Mouse (Mus musculus) common myeloid progenitor, adult 5-6 weeks (primary cell): Measurements from ENCODE around the gene Osbpl8. TPM values are rescaled to one million over a fixed set of nuclear protein-coding genes. Genes with fewer than 3 reads are reported as not detected.
A peak's percentile ranks its signal among the peaks of the same experiment; 100 is the strongest.
"Not testable (repeated sequence)": the region's sequence is repeated elsewhere in the genome, so short reads cannot be mapped to it uniquely, and the experiment has no call there.

ENCODE experiments used
- ATAC-seq: replicated peaks from 2 replicates; pipeline ENCODE4 v1.8.0; 2016; ENCODE audit warnings: low read depth, mild to moderate bottlenecking, moderate TSS enrichment, inconsistent platforms; ENCODE audit not compliant: poor library complexity, severe bottlenecking
- total RNA-seq: library from RNA; stranded (forward); fragments of 200-1000, 187-1606 nt; gene quantifications from 2 replicates; pipeline ENCODE4 v1.2.3, GENCODE M21; 2017

Gene Osbpl8
- total RNA-seq, 1 experiment from 2014 or later: 163 TPM

- ATAC-seq: no peak
These were observed 60.1 kb downstream of the Osbpl8 start for GRCm38 (mm10) chr10:111224696-111225095.

- ATAC-seq: peak; percentile 87
These were observed 62.0 kb downstream of the Osbpl8 start for GRCm38 (mm10) chr10:111226508-111226907.

- ATAC-seq: not testable (repeated sequence)
These were observed 67.7 kb downstream of the Osbpl8 start for GRCm38 (mm10) chr10:111232237-111232636.

- peak; percentile 48; the same call in 1 of the 2 replicates for ATAC-seq
These were observed 69.1 kb downstream of the Osbpl8 start for GRCm38 (mm10) chr10:111233476-111234130.

GRCm38 (mm10) chr10:111234450-111235288 is 70.1 kb downstream of the Osbpl8 start:
- no peak for ATAC-seq

GRCm38 (mm10) chr10:111235289-111235570 is 70.7 kb downstream of the Osbpl8 start:
- ATAC-seq: no peak

- ATAC-seq: no peak
These were observed 72.9 kb downstream of the Osbpl8 start for GRCm38 (mm10) chr10:111237434-111237833.

- no peak for ATAC-seq
These were observed 78.1 kb downstream of the Osbpl8 start for GRCm38 (mm10) chr10:111242677-111243076.

GRCm38 (mm10) chr10:111247609-111248008 is 83.1 kb downstream of the Osbpl8 start:
- no peak for ATAC-seq

- no peak for ATAC-seq
These were observed 83.6 kb downstream of the Osbpl8 start for GRCm38 (mm10) chr10:111248177-111248576.

- ATAC-seq: no peak
These were observed 85.6 kb downstream of the Osbpl8 start for GRCm38 (mm10) chr10:111250192-111250591.

GRCm38 (mm10) chr10:111251666-111252065 is 87.1 kb downstream of the Osbpl8 start:
- ATAC-seq: peak; percentile 34; the same call in 1 of the 2 replicates

- no peak for ATAC-seq
These were observed 90.7 kb downstream of the Osbpl8 start for GRCm38 (mm10) chr10:111255228-111255627.

GRCm38 (mm10) chr10:111256156-111256555 is 91.6 kb downstream of the Osbpl8 start:
- ATAC-seq: no peak

- no peak for ATAC-seq
These were observed 92.8 kb downstream of the Osbpl8 start for GRCm38 (mm10) chr10:111257358-111257757.

- no peak for ATAC-seq
These were observed 93.7 kb downstream of the Osbpl8 start for GRCm38 (mm10) chr10:111258256-111258655.

- no peak for ATAC-seq
These were observed 107.1 kb downstream of the Osbpl8 start for GRCm38 (mm10) chr10:111271687-111272086.

GRCm38 (mm10) chr10:111272905-111273304 is 108.4 kb downstream of the Osbpl8 start:
- ATAC-seq: no peak

GRCm38 (mm10) chr10:111273463-111274088 is 109.0 kb downstream of the Osbpl8 start:
- ATAC-seq: no peak

- no peak for ATAC-seq
These were observed 111.3 kb downstream of the Osbpl8 start for GRCm38 (mm10) chr10:111275822-111276221.

GRCm38 (mm10) chr10:111297631-111298030 is 133.1 kb downstream of the Osbpl8 start:
- ATAC-seq: no peak
